Mouse (Mus musculus) myocyte (in vitro differentiated cells): Measurements from ENCODE around the gene Tsfm. TPM values are rescaled to one million over a fixed set of nuclear protein-coding genes. Genes with fewer than 3 reads are reported as not detected.
A peak's percentile ranks its signal among the peaks of the same experiment; 100 is the strongest.

ENCODE experiments used
- H3K27me3 ChIP-seq: one replicate; pipeline ENCODE4 v1.6.1; 2011; ENCODE audit not compliant: control insufficient read depth, insufficient read depth, insufficient read length
- H3K36me3 ChIP-seq: one replicate; pipeline ENCODE4 v1.6.1; 2011; ENCODE audit not compliant: control insufficient read depth, insufficient read depth
- H3K4me2 ChIP-seq: one replicate; pipeline ENCODE4 v1.6.1; 2011; ENCODE audit warnings: low read depth, control low read depth
- H3K4me3 ChIP-seq: one replicate; pipeline ENCODE4 v1.5.1; 2011; ENCODE audit warnings: mild to moderate bottlenecking, control low read depth, moderate library complexity
- H3K79me2 ChIP-seq: one replicate; pipeline ENCODE4 v1.6.1; 2011; ENCODE audit not compliant: control insufficient read depth, insufficient read depth
- H3ac ChIP-seq: one replicate; pipeline ENCODE4 v1.6.1; 2011; ENCODE audit not compliant: control insufficient read depth, insufficient read length
- CEBPB ChIP-seq: IDR thresholded peaks from 2 replicates; pipeline ENCODE4 v1.6.1; 2011; ENCODE audit warnings: mild to moderate bottlenecking, moderate library complexity; ENCODE audit not compliant: poor library complexity, insufficient read depth, severe bottlenecking
- E2F4 ChIP-seq: IDR thresholded peaks from one replicate; pipeline ENCODE4 v1.6.1; 2011; ENCODE audit warnings: mild to moderate bottlenecking, control low read depth, moderate library complexity; ENCODE audit not compliant: insufficient read depth
- MAX ChIP-seq: IDR thresholded peaks from one replicate; pipeline ENCODE4 v1.6.1; 2011; ENCODE audit warnings: low read depth, mild to moderate bottlenecking, control low read depth
- MYOD1 ChIP-seq, 3 experiments: IDR thresholded peaks; one replicate each; pipeline ENCODE4 v1.6.1; 2011; ENCODE audit warnings: control low read depth in 2 of 3, low read depth in 2 of 3, mild to moderate bottlenecking in 2 of 3, moderate library complexity in 1 of 3; ENCODE audit not compliant: insufficient read length in 2 of 3, control insufficient read depth in 1 of 3
- MYOG ChIP-seq, 3 experiments: IDR thresholded peaks; one replicate each; pipeline ENCODE4 v1.6.1; 2011; ENCODE audit warnings: control low read depth in 2 of 3, low read depth in 2 of 3, mild to moderate bottlenecking in 2 of 3; ENCODE audit not compliant: insufficient read length in 2 of 3, control insufficient read depth in 1 of 3, insufficient read depth in 1 of 3
- POLR2A ChIP-seq: IDR thresholded peaks from one replicate; pipeline ENCODE4 v1.6.1; 2011; ENCODE audit warnings: low read depth, mild to moderate bottlenecking, control low read depth, moderate library complexity; ENCODE audit not compliant: insufficient read length
- POLR2AphosphoS2 ChIP-seq: IDR thresholded peaks from one replicate; pipeline ENCODE4 v1.6.1; 2011; ENCODE audit warnings: low read depth, control low read depth; ENCODE audit not compliant: insufficient read length
- REST ChIP-seq: IDR thresholded peaks from one replicate; pipeline ENCODE4 v1.6.1; 2011; ENCODE audit warnings: mild to moderate bottlenecking, control low read depth, moderate library complexity; ENCODE audit not compliant: insufficient read depth, insufficient read length
- SRF ChIP-seq: IDR thresholded peaks from one replicate; pipeline ENCODE4 v1.6.1; 2011; ENCODE audit warnings: low read depth; ENCODE audit not compliant: control insufficient read depth, insufficient read length
- TCF12 ChIP-seq: IDR thresholded peaks from one replicate; pipeline ENCODE4 v1.6.1; 2011; ENCODE audit warnings: mild to moderate bottlenecking, control low read depth; ENCODE audit not compliant: poor library complexity, insufficient read depth, severe bottlenecking
- TCF3 ChIP-seq: IDR thresholded peaks from one replicate; pipeline ENCODE4 v1.6.1; 2011; ENCODE audit warnings: low read depth, control low read depth; ENCODE audit not compliant: insufficient read length
- USF1 ChIP-seq: IDR thresholded peaks from one replicate; pipeline ENCODE4 v1.6.1; 2011; ENCODE audit warnings: low read depth, mild to moderate bottlenecking, control low read depth, moderate library complexity
- polyA plus RNA-seq: library from polyadenylated mRNA; unstranded; fragments of >200 nt; fragmentation: generic; extraction: Trizol; gene quantifications from one replicate; pipeline ENCODE4 v1.2.1, GENCODE M21; 2012; ENCODE audit warnings: missing spikeins

Tsfm gene
- polyA plus RNA-seq, 1 experiment, result 53.7 TPM

- H3K79me2 ChIP-seq, result no peaks in the 10 kb centered on the region
- peak overlapping the region; percentile 15 for H3K4me2 ChIP-seq
- no peak overlapping the region for H3ac ChIP-seq
- peaks cover 9% of the 10 kb centered on the region for H3K27me3 ChIP-seq
- H3K36me3 ChIP-seq, result no peaks in the 10 kb centered on the region
- H3K4me3 ChIP-seq, result no peak overlapping the region
- TF ChIP-seq E2F4, result no peak
- TF ChIP-seq CEBPB, result no peak
- no peak for TF ChIP-seq TCF12
- no peak for TF ChIP-seq MYOG (IDR thresholded peaks at IDR 0.05; ENCODE audit: control insufficient read depth in 1 of 3, insufficient read depth in 1 of 3, insufficient read length in 2 of 3, low read depth in 2 of 3)
- no peak for TF ChIP-seq POLR2AphosphoS2
- TF ChIP-seq MYOD1 (IDR thresholded peaks at IDR 0.05; ENCODE audit: control insufficient read depth in 1 of 3, insufficient read length in 2 of 3, low read depth in 2 of 3), result no peak
- TF ChIP-seq SRF, result no peak
- TF ChIP-seq POLR2A, result no peak
- no peak for TF ChIP-seq USF1
- TF ChIP-seq MAX, result no peak
- TF ChIP-seq TCF3, result no peak
- TF ChIP-seq REST, result no peak
Measured at GRCm38 (mm10) chr10:127049395-127050118, 18.9 kb upstream of the Tsfm start.

GRCm38 (mm10) chr10:127048608-127049394 lies 18.2 kb upstream of the Tsfm start:
- H3K4me3 ChIP-seq, result no peak overlapping the region
- H3ac ChIP-seq, result no peak overlapping the region
- H3K27me3 ChIP-seq, result peaks cover 9% of the 10 kb centered on the region
- H3K4me2 ChIP-seq, result peak overlapping the region; percentile 15
- H3K36me3 ChIP-seq, result no peaks in the 10 kb centered on the region
- no peak for TF ChIP-seq TCF12
- no peak for TF ChIP-seq POLR2A
- peak; percentile 47 for TF ChIP-seq POLR2AphosphoS2
- no peaks in the 10 kb centered on the region for H3K79me2 ChIP-seq

- H3K36me3 ChIP-seq, result no peaks in the 10 kb centered on the region
- no peak within 1 kb of the TSS for H3K4me3 ChIP-seq
- H3ac ChIP-seq, result no peak within 1 kb of the TSS
- peaks cover 9% of the 10 kb centered on the region for H3K27me3 ChIP-seq
- peak within 1 kb of the TSS; percentile 15 for H3K4me2 ChIP-seq
- H3K79me2 ChIP-seq, result no peaks in the 10 kb centered on the region
- no peak for TF ChIP-seq USF1
- no peak for TF ChIP-seq CEBPB
- TF ChIP-seq MYOD1 (IDR thresholded peaks at IDR 0.05; ENCODE audit: control insufficient read depth in 1 of 3, insufficient read length in 2 of 3, low read depth in 2 of 3), result no peak
- no peak for TF ChIP-seq POLR2AphosphoS2
- no peak for TF ChIP-seq REST
- no peak for TF ChIP-seq POLR2A
- TF ChIP-seq MYOG (IDR thresholded peaks at IDR 0.05; ENCODE audit: control insufficient read depth in 1 of 3, insufficient read depth in 1 of 3, insufficient read length in 2 of 3, low read depth in 2 of 3), result no peak
- no peak for TF ChIP-seq SRF
- no peak for TF ChIP-seq TCF12
Measured at GRCm38 (mm10) chr10:127047954-127048353, 17.3 kb upstream of the Tsfm start, which contains the start of gene Cyp27b1. Gene Cyp27b1, plus strand, starts transcription at chr10:127048250.

GRCm38 (mm10) chr10:127043187-127043586 lies 12.5 kb upstream of the Tsfm start:
- Histone ChIP-seq H3ac (no peak overlapping the region), H3K4me3 (peak overlapping the region; percentile 92), H3K79me2 (peaks cover 4% of the 10 kb centered on the region), H3K4me2 (peak overlapping the region; percentile 65), H3K27me3 (no peaks in the 10 kb centered on the region), H3K36me3 (no peaks in the 10 kb centered on the region)
- TF ChIP-seq REST (no peak), TCF3 (no peak), POLR2AphosphoS2 (no peak), POLR2A (no peak), SRF (no peak), MAX (no peak)

- Histone ChIP-seq H3K27me3 (no peaks in the 10 kb centered on the region), H3K36me3 (no peaks in the 10 kb centered on the region)
Measured at GRCm38 (mm10) chr10:127042468-127043115, 12.0 kb upstream of the Tsfm start.

More at GRCm38 (mm10) chr10:127042468-127043115, 12.0 kb upstream of the Tsfm start:
- TF ChIP-seq USF1 (no peak), TCF3 (no peak), POLR2A (no peak), E2F4 (no peak), TCF12 (no peak), MYOG (IDR thresholded peaks at IDR 0.05; ENCODE audit: control insufficient read depth in 1 of 3, insufficient read depth in 1 of 3, insufficient read length in 2 of 3, low read depth in 2 of 3) (no peak), MYOD1 (IDR thresholded peaks at IDR 0.05; ENCODE audit: control insufficient read depth in 1 of 3, insufficient read length in 2 of 3, low read depth in 2 of 3) (no peak), REST (no peak), MAX (no peak), CEBPB (no peak), SRF (no peak), POLR2AphosphoS2 (no peak)
- Histone ChIP-seq H3K79me2 (peaks cover 4% of the 10 kb centered on the region), H3ac (peak overlapping the region; percentile 36), H3K4me3 (peak overlapping the region; percentile 92), H3K4me2 (peak overlapping the region; percentile 65)
